Mouse (Mus musculus) adrenal gland, postnatal 14 days (tissue): ENCODE measurements around the gene Slc44a5. TPM values are rescaled to one million over a fixed set of nuclear protein-coding genes. Genes with fewer than 3 reads are reported as not detected.
"Not testable (repeated sequence)": the region's sequence is repeated elsewhere in the genome, so short reads cannot be mapped to it uniquely, and the experiment has no call there.

Experiments
- DNase-seq: peaks from one replicate; pipeline ENCODE4 v3.0.0; 2021; ENCODE audit warnings: mixed read lengths
- total RNA-seq: library from RNA; stranded (reverse); gene quantifications from 2 replicates; pipeline ENCODE4 v1.2.3, GENCODE M21; 2021

Slc44a5 gene
- total RNA-seq, 1 experiment from 2014 or later, result 0.22 TPM

DNA sequence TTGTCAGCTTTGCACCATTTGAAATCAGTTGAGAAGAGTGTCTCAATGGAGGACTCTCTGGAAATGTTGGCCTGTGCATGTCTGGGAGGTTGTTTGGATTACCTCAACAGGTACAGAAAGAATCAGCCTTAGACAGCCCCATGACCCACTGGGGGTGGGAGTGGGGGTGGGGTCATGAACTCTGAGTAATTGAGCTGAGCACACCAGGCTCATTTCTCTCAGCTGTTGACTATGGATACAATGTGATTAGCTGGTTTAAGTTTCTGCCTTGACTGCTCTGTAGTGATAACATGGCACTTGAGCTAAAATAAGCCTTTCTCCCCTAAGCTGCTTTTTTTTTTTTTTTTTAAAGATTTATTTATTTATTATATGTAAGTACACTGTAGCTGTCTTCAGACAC lies 242.5 kb downstream of the Slc44a5 start:
- DNase-seq, result no peak

DNA sequence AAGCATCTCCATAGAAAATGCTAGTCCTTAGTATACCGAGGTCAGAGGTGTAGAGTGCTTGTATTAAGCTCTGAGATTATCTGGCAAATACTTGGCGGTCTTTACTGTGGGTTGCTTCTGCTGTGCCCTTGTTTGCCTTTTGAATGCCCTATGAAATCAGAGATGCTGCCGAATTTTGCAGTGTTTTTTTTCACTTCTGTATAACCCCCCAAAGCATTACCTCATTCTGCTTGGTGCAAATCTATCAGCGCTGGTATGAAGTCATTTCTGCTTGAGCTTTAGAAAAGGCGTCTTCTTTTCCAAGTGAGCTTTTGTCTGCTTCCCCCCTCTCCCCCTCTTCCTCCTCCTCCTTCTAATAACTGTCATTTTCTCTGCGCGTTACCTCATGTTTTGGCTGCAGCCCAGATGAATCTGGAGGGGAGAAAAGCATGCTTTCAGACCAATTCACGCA lies 248.9 kb downstream of the Slc44a5 start:
- no peak for DNase-seq

DNA sequence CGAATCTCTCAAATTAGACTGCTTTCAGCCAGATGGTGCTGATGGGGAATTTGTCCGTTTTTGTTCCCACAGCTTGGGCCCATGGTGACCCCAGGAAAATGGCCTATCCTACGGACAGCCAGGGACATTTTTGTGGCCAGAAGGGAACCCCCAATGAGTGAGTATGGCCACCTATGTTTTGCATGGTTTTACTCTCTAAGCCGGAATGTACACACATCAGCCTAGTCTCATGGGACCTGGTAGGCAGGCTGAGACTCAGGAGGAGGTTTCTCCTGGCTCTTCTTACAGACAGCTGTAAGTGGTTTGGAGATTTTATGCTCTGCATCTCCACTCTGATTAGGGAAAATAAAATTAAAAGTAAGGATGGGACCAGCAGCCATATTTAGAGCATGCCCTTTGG lies 249.5 kb downstream of the Slc44a5 start:
- DNase-seq, result no peak

DNA sequence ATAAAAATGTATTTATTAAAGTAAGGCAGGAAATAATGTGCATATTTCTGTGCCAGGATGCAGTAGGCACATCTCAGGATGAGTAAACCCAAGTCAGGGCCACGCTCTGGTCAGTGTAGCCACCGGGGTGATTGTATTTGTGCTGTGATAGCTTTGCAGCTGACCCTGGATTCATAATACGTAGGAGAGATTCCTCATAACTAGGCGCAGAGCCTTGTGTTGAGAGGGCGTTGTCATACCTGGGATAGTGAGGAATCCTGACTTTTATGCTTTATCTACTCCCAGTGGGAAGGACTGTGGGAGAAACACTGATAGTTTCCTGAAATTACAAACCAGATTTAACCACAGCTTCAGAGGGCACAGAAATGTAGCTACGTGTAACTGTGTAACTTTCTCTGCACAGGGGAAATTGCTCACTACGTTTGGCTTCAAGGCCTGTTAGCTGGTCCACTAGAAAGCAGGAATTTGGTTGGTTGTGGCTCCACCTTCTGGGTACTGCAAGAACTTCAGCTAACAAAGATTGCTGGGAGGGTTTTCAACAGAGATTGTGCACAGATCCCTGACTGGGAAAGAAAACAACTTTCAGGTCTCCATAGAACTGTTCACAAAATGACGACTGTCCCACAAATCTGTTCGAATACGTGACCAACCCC lies 253.0 kb downstream of the Slc44a5 start:
- DNase-seq, result peak; percentile 76

DNA sequence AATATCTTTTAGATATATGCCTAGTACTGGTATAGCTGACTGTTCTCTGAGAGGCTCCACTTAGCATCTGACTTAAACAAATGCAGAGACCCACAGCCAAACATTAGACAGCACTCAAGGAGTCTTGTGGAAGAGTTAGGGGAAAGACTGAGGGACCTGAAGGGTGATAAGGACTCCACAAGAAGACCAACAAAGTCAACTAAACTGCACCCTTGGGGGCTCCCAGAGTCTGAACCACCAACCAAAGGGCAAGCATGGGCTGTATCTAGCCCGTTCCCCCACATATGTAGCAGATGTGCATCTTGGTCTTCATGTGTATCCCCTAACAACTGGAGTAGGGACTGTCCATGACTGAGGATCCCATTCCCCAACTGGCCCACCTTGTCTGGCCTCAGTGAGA lies 271.7 kb downstream of the Slc44a5 start:
- DNase-seq, result no peak

DNA sequence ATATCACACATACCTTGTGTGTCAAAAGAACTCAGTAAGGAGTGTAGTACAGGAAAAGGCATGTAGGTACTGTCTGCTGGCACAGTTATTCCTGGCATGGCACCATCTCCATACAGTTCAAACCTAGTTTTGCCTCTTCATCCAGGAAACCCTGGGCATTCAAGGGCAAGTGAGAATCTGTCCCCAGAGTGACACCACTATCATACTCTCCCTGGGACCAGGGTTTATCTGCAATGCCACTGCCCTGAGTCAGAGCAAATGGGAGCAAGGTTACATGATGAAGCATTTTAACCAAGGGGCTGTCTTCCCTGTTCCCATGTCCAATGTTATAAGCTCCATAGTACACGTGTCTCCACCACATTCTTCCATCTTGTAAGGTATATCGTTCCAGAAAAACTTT lies 278.2 kb downstream of the Slc44a5 start:
- peak; percentile 12 for DNase-seq

DNA sequence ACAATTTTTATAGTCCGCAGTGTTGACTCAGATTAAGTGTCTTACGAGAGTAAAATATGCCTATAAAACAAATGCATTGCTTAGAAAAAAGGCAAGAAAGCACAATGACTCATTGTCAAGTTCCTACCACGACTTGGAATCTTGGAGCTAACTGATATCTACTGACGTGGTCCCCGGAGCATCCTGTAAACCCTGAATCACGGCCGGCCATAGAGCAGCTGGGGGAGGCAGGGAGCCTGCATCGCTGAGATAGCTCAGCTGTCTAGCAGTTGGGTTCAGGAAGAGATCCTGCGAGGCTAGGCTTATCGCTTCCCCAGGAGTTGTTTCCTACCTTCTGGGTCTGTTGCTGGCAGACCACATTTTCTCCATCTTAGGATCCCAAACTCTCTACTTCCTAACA lies 279.0 kb downstream of the Slc44a5 start:
- no peak for DNase-seq

DNA sequence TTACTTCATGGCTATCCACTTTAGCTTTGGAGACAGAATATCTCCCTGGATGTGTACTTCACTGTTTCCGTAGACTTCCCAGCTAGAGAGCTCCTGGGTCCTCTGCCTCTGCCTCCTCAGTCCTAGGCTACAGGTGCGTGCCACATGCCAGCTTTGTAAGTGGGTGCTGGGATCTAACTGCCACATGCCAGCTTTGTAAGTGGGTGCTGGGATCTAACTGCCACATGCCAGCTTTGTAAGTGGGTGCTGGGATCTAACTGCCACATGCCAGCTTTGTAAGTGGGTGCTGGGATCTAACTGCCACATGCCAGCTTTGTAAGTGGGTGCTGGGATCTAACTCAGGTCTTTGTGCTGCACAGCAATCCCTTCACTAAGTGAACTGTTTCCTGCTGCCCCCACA lies 281.0 kb downstream of the Slc44a5 start:
- DNase-seq, result not testable (repeated sequence)

DNA sequence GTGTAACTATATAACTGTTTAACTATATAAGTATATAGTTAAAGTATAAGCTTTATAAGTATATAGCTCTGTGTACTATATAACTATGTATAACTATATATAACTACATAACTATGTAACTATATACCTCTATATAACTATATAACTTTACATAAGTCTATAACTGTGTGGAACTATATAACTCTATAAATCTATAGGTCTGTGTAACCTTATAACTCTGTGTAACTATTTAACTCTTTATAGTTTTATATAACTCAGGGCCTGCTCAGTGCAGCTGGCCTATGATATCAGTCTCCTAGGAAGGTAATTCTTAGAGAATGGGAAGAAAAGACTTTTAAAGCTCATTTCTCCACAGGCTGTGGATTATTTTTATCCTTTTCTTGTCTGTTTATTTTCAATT lies 284.1 kb downstream of the Slc44a5 start:
- DNase-seq, result no peak

DNA sequence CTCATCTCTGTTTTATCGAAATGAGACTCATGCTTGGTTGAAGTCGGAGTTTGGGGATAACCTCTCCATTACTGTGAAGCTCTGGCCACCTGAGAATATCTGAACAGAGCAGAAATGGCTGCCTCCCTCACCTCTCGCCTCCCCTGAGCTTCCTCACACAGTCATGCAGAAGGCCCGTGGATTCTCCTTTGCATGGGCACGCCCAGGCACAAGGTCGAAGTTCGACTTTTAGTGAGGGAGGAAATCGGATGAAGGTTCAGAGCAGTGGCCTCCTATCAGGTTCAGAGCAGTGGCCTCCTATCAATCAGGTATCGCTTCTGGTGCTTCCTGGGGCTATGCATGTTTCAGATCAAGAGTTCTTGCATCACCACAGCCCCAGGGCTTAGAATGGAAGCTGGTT lies 295.1 kb downstream of the Slc44a5 start:
- DNase-seq, result no peak

DNA sequence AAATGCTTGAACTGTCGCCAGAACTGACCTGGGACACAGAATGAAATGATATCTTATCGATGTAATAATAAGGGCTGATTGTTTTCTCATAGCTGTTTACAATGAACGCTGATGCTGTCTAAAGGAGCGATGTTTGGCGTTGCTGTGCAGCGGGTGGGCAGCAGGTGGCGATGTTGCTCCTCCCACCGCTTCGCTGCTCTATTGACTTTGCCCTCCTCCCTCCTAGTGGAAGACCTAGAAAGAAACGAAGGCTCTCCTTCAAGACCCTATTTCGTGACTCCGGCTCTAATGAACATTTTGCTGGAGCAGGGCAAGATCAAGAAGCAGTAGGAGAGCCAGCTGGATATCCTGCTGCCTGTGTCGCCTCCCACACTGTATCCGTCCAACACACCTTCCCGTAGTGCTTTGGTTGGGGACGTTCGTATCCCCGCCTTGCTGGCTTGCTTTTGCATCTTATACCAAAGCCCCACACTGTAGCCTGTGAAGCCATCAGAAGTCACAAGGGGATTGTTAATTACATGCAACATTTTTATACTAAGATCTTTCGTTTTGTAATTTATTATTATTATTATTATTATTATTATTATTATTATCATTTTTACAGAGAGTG lies 296.6 kb downstream of the Slc44a5 start:
- DNase-seq, result peak; percentile 75

DNA sequence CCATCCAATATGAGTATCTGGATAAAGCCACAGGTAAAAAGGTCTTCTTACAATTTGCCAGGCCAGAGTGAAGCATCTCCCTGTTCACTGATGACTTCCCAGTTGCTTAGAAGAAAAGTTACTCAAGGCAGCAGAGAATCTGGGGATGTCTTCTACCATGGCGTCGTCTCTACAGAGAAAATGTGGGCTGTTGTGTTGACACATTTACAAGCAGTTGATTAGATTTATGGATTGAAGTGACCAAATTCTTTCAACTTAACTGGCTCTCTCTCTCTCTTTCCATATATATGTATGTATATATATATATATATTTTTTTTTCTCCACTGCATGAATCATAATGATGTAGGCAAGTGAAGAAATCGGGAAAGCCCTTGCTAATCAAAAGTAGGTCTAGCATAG lies 301.4 kb downstream of the Slc44a5 start:
- DNase-seq, result no peak

DNA sequence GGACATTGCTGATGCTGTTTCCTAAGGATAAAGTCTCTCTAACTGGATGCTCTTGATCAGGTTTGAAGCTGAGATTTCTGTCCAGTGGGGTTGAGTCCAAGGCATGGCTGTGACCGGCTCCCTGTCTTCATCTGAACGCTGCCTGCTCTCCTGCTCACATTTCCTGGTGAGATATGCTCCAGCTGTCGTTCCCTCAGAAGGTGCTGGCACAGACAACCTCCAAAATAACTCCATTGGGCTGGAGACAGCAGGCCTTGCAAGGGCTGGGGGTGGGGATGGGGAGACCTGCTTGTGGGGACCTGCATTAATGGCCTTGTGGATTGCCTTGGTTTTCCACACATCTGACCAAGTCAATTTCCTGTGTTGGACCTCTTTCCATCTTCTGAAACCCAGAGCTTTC lies 311.0 kb downstream of the Slc44a5 start:
- DNase-seq, result no peak

DNA sequence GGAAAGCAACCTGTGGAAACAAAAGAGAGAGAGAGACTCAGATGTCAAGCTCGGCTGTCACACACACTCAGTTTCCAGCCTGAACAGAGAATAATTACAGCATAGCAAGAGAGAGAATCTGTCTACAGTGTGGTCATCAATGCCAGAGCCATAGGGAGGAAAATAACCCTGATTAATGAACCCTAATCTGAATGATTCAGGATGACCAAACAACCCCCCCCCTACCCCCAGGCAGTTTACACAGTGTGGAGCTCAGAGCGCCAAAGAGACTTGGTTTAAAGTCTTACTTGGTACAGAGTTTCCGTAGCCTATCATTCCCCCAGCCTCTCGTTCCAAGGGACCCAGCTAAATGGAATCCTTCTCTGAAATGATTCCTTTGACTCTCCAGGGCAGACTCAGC lies 312.1 kb downstream of the Slc44a5 start:
- no peak for DNase-seq

DNA sequence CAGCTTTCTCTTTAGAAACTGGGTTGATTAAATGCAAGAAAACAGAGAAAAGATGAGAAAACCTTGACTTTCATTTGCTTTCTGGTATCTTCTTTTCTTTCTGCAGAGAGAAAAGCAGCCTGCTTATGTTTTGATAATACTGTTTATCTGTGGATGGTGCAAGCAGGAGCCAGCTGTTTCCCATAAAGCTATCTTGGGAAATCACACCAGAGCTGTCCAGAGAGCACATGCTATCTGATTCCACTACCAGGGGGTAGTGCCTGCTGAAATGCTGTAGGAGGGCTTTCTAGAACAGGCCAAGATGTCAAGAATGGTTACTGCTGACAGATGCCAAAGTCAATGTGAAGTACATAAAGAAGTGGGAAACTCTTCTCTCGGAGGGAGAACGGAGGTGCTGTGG lies 314.0 kb downstream of the Slc44a5 start:
- no peak for DNase-seq

DNA sequence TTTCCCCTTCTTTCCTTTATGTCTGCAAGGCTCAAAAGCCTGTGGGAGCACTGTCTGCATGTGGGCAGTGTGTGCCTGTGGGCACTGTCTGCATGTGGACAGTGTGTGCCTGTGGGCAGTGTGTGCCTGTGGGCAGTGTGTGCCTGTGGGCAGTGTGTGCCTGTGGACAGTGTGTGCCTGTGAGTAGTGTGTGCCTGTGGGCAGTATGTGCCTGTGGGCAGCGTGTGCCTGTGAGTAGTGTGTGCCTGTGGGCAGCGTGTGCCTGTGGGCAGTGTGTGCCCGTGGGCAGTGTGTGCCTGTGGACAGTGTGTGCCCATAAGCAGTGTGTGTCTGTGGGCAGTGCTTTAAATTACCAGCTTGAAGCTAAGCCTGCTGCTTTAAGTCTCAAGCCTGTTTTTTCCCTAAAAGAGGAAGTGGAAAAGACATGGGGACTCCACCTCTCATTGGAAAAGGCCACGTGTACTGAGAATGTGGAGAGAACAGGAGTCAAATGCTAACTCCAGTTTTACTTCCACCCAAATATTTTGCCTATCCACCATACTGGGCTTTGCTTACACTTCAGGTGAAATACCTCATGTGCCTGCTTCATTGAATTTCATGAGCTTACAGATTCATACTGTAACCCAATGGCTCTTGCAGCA lies 315.3 kb downstream of the Slc44a5 start:
- no peak for DNase-seq

DNA sequence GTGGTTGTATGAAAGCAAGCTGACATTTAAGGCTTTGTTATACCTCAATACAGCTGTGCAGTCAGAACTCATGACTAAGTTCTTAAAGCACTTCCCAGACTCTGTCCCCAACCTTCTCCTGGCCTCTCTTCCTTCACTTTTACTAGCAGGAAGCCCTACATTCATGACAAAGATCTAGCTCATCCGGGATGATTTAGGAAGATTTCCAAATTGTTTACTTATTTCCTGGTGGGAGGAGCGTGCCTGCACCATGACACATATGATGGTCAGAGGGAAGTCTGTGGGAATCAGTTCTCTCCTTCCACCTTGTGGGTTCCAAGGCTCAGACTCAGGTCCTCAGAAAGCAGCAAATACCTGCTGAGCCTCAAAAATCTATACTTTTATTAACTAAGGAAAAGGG lies 317.1 kb downstream of the Slc44a5 start:
- no peak for DNase-seq

DNA sequence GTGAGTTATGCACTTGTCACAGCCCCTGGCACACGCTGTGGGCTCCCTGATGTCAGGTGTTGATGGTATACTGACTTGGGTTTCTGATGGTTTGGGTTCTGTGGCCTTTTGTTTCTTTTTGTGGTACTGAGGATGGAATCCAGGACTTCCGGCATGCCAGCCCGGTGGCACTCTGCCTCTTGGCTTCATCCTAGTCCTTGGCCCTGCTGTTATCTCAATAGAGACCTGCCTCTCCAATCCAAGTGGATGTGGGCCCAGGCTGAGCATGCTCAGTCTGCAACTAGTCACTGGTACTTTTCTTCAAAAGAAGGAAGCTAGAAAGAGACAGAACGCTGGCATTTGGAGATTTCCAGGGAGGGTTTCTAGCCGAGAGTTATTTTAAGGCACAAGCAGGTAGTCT lies 318.9 kb downstream of the Slc44a5 start:
- DNase-seq, result no peak

DNA sequence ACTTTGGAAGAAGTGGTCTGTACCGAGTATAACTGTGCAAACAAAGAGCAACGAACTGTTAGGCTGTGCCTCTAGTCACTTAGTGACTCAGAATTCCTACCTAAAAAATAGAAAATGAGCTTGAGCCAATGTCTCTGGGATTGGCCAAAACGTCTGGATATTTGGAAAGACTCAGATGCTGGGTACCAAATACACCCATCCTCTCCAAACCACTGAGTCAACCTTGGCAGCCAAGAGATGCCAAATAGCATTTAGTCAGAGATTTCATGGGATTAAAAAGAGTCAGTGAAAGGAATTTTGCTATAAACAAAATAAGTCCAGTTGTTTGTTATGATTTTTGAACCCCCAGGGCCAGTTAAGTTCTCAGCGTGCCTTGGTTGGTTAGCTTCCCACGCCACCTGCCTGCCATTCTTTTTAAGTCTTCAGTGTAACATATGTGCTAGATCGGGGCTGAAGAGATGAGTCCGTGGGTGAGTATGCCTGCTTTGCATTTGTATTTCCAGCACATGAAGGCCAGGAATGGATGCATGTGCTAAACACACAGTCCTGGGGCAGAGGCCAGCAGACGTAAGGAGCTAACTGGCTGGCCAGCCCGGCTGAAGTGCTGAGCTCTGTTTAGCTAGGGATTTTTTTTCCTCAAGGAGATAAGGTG lies 320.7 kb downstream of the Slc44a5 start:
- DNase-seq, result no peak

DNA sequence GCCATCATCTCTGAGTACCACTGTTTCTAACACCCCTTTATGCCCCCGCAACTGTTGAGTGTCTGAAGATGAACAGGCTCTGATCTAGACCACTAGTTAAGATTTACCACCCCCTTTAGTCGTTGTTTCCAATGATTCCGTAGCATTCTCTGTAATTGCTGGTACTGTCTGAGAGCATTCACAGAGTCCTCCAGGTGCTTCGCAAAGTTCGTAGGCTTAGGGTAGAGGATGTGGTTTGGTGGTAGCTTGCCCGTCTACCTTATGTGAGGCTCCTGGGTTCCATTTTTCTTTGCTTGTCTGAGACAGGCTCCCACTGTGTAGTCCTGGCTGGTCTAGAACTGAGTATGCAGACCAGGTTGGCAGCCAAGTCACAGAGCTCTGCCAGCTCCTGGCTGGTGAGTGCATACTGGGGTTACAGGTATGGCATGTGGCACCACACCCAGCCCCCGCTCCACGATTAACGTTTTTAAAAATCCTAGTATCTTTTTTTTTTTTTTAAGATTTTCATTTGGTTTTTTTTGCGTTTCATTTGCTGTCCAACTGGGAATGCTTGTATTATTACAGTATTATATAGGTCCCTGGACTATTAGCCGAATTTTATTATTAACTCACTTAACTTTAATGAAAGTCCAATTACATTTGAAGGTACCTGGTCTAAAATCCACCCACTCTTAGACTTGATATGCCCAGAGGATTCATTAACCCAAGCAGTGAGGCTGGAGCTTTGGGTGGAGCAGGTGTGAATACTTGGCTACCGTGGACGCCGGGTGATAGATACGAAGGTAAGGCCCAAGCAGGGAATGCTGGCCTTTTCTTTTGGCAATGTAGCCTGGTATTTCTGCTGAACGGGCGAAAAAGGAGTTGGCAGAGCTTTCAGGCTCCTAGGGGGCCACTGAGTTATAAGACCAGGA lies 321.9 kb downstream of the Slc44a5 start:
- DNase-seq, result no peak

DNA sequence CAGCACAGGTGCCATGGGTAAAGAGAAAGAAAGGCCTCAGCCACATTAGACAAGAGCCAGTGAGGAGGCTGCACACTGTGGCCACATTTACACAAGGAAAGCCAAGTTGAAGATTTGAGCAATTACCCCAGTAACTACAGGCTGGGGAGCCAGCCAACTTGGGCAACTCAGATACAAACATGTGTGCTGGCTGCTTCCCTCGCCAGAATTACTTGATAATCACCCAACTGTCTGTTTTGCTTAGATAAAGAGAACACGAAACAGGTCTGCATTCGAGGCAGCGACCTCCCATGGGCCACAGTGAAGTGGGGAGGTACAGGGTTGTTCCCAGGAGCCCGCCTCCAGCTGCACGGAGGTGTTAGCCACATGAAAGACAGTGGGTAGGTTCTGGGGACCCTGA lies 324.3 kb downstream of the Slc44a5 start:
- DNase-seq, result peak; percentile 43

DNA sequence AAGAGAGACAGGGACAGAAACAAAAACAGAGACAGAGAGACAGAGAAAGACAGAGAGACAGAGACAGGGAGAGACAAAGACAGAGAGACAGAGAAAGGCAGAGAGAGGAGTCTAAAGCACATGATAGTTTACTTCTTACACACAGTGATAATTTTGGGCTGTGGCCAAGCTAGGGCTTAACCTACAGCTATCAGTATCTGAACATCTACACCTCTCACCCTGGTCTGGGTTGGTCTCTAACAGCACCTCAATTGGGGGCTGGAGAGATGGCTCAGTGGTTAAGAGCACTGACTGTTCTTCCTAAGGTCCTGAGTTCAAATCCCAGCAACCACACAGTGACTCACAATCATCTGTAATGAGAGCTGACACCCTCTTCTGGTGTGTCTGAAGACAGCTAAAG lies 325.3 kb downstream of the Slc44a5 start:
- no peak for DNase-seq
